Mouse (Mus musculus): Measurements from ENCODE around the gene Fndc5. TPM values are rescaled to one million over a fixed set of nuclear protein-coding genes. Genes with fewer than 3 reads are reported as not detected.

Gene Fndc5
- polyA plus RNA-seq (2015; fragmentation: Nextera tagmentation; extraction: Ambion mirVana) = 37.6 and 38.1 TPM in 2 replicates

DNA sequence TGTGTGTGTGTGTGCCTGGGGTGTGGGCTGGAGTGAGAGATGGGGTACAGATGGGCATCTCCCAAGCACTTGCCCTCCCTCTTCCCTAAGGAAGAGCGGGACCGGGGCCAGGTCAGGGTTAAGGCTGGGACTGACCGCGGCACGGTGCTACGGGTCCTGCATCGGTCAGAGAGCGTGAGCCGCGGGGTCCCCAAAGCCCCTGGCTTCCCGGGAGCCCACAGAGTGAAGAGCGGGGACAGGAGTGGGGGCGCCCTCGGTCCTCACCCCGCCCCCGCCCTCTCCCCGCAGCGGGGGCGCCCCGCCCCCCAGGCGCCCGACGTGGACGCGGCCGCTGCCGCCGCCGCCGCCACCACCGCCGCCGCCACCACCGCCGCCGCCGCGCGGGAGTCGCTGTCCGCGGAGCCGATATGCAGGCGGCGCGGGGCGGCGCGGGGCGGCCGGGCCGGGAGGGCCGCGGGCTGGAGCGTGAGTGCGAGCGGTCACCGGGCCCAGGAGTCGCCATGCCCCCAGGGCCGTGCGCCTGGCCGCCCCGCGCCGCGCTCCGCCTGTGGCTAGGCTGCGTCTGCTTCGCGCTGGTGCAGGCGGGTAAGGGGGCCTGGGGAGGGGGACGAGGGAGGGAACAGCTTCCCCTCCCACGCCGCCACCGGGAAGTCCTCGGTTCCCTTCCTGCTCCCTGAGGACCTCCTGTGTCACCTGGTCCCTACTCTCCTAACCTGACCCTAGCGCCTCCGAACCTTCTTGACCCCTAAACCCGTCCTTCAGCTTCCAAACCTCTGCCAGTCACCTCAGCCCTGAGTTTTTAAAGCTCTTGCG, at the start of gene Fndc5:
Fndc5 (plus strand) TSS at position 421 of the 813 bp plus-strand sequence.

DNA sequence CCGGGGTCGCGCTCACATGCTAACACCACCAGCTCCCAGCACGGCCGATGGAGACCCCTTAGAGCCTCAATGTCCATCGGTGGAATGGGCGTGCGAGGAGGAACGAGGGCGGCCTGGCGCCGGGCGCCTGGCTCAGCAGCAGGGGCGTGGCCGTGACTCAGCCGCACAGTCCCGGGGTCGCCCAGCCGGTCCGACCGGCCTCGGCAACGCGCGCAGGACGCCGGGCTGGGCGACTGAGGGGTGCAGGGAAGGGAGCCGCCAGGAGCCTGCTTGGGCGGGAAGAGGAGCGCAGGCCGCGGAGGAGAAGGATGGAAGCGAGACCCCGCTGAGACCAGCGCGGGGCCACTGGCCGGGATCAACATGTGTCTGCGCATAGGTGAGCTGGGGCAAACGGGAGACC, 31.4 kb upstream of the Fndc5 start, which contains the start of gene Tmem54:
Tmem54 (plus strand) TSS at position 193 of the 400 bp plus-strand sequence.

DNA sequence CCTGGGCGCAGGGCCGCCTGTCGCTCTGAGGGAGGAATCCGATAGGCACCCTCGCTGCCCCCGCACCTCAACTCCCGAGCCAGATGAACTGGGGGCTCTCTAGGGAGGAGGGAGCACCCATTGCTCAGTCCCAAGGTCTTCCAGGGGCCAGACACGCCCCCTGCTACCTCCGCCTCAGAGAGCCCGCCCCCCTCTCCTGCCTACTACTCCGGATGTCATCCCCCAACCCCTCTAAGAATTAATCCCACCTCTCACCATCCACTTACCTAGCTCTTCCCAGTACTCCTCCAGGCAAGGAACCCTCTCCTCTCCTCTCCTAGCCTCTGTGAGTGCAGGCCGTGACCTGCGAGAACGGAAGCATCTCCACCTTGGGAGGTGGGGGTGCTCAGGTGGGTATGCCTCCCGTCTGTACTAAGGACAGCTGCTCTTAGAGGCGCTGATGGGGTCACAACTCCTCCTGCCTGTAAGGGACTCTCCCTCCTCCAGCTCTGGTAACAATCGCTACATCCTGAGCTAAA, 15.2 kb upstream of the Fndc5 start, which contains the start of gene Hpca:
Hpca (minus strand) TSS at position 468 of the 518 bp plus-strand sequence.

GRCm38 (mm10) chr4:129189542-129190519, 53.0 kb downstream of the Fndc5 start, which contains the start of the genes S100pbp and Yars:
TSS of gene S100pbp (minus strand) at chr4:129189727.
TSS of gene Yars (plus strand) at chr4:129189760.

Other genes with a start within 250 kb of the Fndc5 start
- gene Azin2, start 174.6 kb upstream of the Fndc5 start, polyA plus RNA-seq (2015; fragmentation: Nextera tagmentation; extraction: Ambion mirVana) = 7.4 and 7.5 TPM in 2 replicates
- 98.0 and 152 TPM in 2 replicates for gene Ak2, start 145.0 kb upstream of the Fndc5 start, polyA plus RNA-seq (2015; fragmentation: Nextera tagmentation; extraction: Ambion mirVana)
- 5.9 and 6.1 TPM in 2 replicates for gene Rnf19b, start 78.7 kb upstream of the Fndc5 start, polyA plus RNA-seq (2015; fragmentation: Nextera tagmentation; extraction: Ambion mirVana)
- 2.8 and 4.1 TPM in 2 replicates for gene Tmem54, start 31.5 kb upstream of the Fndc5 start, polyA plus RNA-seq (2015; fragmentation: Nextera tagmentation; extraction: Ambion mirVana)
- gene Hpca, start 15.0 kb upstream of the Fndc5 start, polyA plus RNA-seq (2015; fragmentation: Nextera tagmentation; extraction: Ambion mirVana) = 0.89 and 1.2 TPM in 2 replicates
- 5.4 and 6.2 TPM in 2 replicates for gene S100pbp, start 52.7 kb downstream of the Fndc5 start, polyA plus RNA-seq (2015; fragmentation: Nextera tagmentation; extraction: Ambion mirVana)
- gene Yars, start 52.8 kb downstream of the Fndc5 start, polyA plus RNA-seq (2015; fragmentation: Nextera tagmentation; extraction: Ambion mirVana) = 32.6 and 35.0 TPM in 2 replicates
- 1.2 and 1.3 TPM in 2 replicates for gene C77080, start 124.4 kb downstream of the Fndc5 start, polyA plus RNA-seq (2015; fragmentation: Nextera tagmentation; extraction: Ambion mirVana)
- 36.7 and 40.0 TPM in 2 replicates for gene Sync, start 150.6 kb downstream of the Fndc5 start, polyA plus RNA-seq (2015; fragmentation: Nextera tagmentation; extraction: Ambion mirVana)
- gene Rbbp4, start 198.4 kb downstream of the Fndc5 start, polyA plus RNA-seq (2015; fragmentation: Nextera tagmentation; extraction: Ambion mirVana) = 188 and 198 TPM in 2 replicates
- gene Zbtb8os, start 198.7 kb downstream of the Fndc5 start, polyA plus RNA-seq (2015; fragmentation: Nextera tagmentation; extraction: Ambion mirVana) = 28.6 and 30.2 TPM in 2 replicates
- 3.8 and 6.5 TPM in 2 replicates for gene Zbtb8a, start 241.1 kb downstream of the Fndc5 start, polyA plus RNA-seq (2015; fragmentation: Nextera tagmentation; extraction: Ambion mirVana)